Mouse (Mus musculus) heart, embryonic 14.5 days (tissue): Measurements from ENCODE around the gene Scn3b. TPM values are rescaled to one million over a fixed set of nuclear protein-coding genes. Genes with fewer than 3 reads are reported as not detected.

Experiments
- ATAC-seq: fragments of 200-750 bp; cut with Nextera tagmentation; 2 replicates; pipeline ENCODE4 v1.8.0; 2017; ENCODE audit warnings: low read depth, moderate TSS enrichment; ENCODE audit not compliant: insufficient number of reproducible peaks, insufficient read depth, low FRiP score
- H3K27ac ChIP-seq, 2 experiments: fragments of 200-500 bp in 1 of 2; fragments of 300-500 bp in 1 of 2; sonication (generic) in 1 of 2; replicated peaks in 1 of 2; 2 replicates each; pipeline ENCODE4 v1.5.1; 2012 to 2014; ENCODE audit warnings: low read depth in 2 of 2, low read length in 2 of 2, control low read depth in 1 of 2, mild to moderate bottlenecking in 1 of 2, mixed read lengths in 1 of 2; ENCODE audit not compliant: control insufficient read depth in 1 of 2, insufficient read depth in 1 of 2
- H3K27me3 ChIP-seq: fragments of 300-500 bp; sonication (generic); 2 replicates; pipeline ENCODE4 v1.6.1; 2014; ENCODE audit warnings: mild to moderate bottlenecking, low read length, control low read depth; ENCODE audit not compliant: control insufficient read depth, insufficient read depth
- H3K36me3 ChIP-seq: fragments of 300-500 bp; sonication (generic); 2 replicates; pipeline ENCODE4 v1.6.1; 2014; ENCODE audit warnings: mild to moderate bottlenecking, control low read depth, low read length, mixed read lengths; ENCODE audit not compliant: control insufficient read depth, insufficient read depth
- H3K4me1 ChIP-seq, 2 experiments: fragments of 200-500 bp in 1 of 2; fragments of 300-500 bp in 1 of 2; sonication (generic) in 1 of 2; 2 replicates each; pipeline ENCODE4 v1.6.1; 2012 to 2014; ENCODE audit warnings: low read length in 2 of 2, control low read depth in 1 of 2, mixed read lengths in 1 of 2; ENCODE audit not compliant: control insufficient read depth in 2 of 2, insufficient read depth in 2 of 2
- H3K4me2 ChIP-seq: fragments of 300-500 bp; sonication (generic); 2 replicates; pipeline ENCODE4 v1.6.1; 2014; ENCODE audit warnings: mild to moderate bottlenecking, low read length
- H3K4me3 ChIP-seq, 2 experiments: fragments of 200-500 bp in 1 of 2; fragments of 300-500 bp in 1 of 2; sonication (generic) in 1 of 2; 2 replicates each; pipeline ENCODE4 v1.5.1; 2012 to 2014; ENCODE audit warnings: low read length in 2 of 2, mild to moderate bottlenecking in 2 of 2, control low read depth in 1 of 2, low read depth in 1 of 2, moderate library complexity in 1 of 2; ENCODE audit not compliant: control insufficient read depth in 1 of 2, insufficient read depth in 1 of 2
- H3K9ac ChIP-seq: fragments of 300-500 bp; sonication (generic); 2 replicates; pipeline ENCODE4 v1.6.1; 2014; ENCODE audit warnings: mild to moderate bottlenecking, low read length
- H3K9me3 ChIP-seq: fragments of 300-500 bp; sonication (generic); 2 replicates; pipeline ENCODE4 v1.6.1; 2016; ENCODE audit warnings: low read length, control low read depth; ENCODE audit not compliant: control insufficient read depth
- WGBS: fragments of 180-500 bp; shearing (Covaris S2); extraction: QIAGEN DNeasy Blood & Tissue Kit; methylation state at CpG from one replicate; pipeline ENCODE4 v1.1.7; 2014; 5-methylcytosine and 5-hydroxymethylcytosine counted together
- polyA plus RNA-seq: library from polyadenylated mRNA; unstranded; fragments of >200 nt; fragmentation: Nextera tagmentation; extraction: Ambion mirVana; gene quantifications from 2 replicates; pipeline ENCODE4 v1.2.1, GENCODE M21; 2014

Gene Scn3b
- polyA plus RNA-seq, 1 experiment from 2014 or later = 1.5 TPM

GRCm38 (mm10) chr9:40324826-40325225 is 55.8 kb downstream of the Scn3b start:
- Histone ChIP-seq H3K4me3 (no peak overlapping the region), H3K27me3 (no peaks in the 10 kb centered on the region), H3K4me2 (peak overlapping the region; percentile 49; the same call in 1 of the 2 replicates), H3K9me3 (no peaks in the 10 kb centered on the region), H3K36me3 (no peaks in the 10 kb centered on the region), H3K27ac (no peak overlapping the region; a peak in 1 of 4 replicates), H3K9ac (no peak overlapping the region), H3K4me1 (peaks cover 34 to 45% of the 10 kb centered on the region in 2 experiments)
- ATAC-seq = no peak
- 84% methylated on average over 6 of the region's 6 CpGs for WGBS

GRCm38 (mm10) chr9:40326260-40326915 is 57.4 kb downstream of the Scn3b start:
- no peak overlapping the region for H3K4me2 ChIP-seq
- H3K36me3 ChIP-seq = peaks cover 4% of the 10 kb centered on the region; the same call in 1 of the 2 replicates
- WGBS = 34% methylated on average over 7 of the region's 7 CpGs
- H3K27ac ChIP-seq = peak overlapping the region in 1 of 2 experiments; percentile 30; a peak in 1 of 4 replicates
- no peak overlapping the region for H3K9ac ChIP-seq
- no peaks in the 10 kb centered on the region for H3K9me3 ChIP-seq
- H3K4me3 ChIP-seq = no peak overlapping the region
- ATAC-seq = no peak
- peaks cover 22 to 38% of the 10 kb centered on the region in 2 experiments for H3K4me1 ChIP-seq
- H3K27me3 ChIP-seq = no peaks in the 10 kb centered on the region

GRCm38 (mm10) chr9:40330609-40331382 is 61.8 kb downstream of the Scn3b start:
- no peak overlapping the region for H3K27ac ChIP-seq
- H3K4me1 ChIP-seq = peaks cover 9 to 21% of the 10 kb centered on the region in 2 experiments
- no peaks in the 10 kb centered on the region for H3K9me3 ChIP-seq
- ATAC-seq = peak; percentile 74
- no peaks in the 10 kb centered on the region for H3K27me3 ChIP-seq
- H3K4me2 ChIP-seq = no peak overlapping the region
- H3K36me3 ChIP-seq = peaks cover 4% of the 10 kb centered on the region; the same call in 1 of the 2 replicates
- no peak overlapping the region for H3K9ac ChIP-seq
- WGBS = 53% methylated on average over 19 of the region's 19 CpGs
- no peak overlapping the region for H3K4me3 ChIP-seq

GRCm38 (mm10) chr9:40331411-40332286 is 62.6 kb downstream of the Scn3b start:
- Histone ChIP-seq H3K27me3 (no peaks in the 10 kb centered on the region), H3K4me3 (no peak overlapping the region), H3K9ac (no peak overlapping the region), H3K27ac (no peak overlapping the region), H3K9me3 (no peaks in the 10 kb centered on the region), H3K4me1 (peaks cover 0 to 12% of the 10 kb centered on the region in 2 experiments), H3K4me2 (no peak overlapping the region), H3K36me3 (peaks cover 4% of the 10 kb centered on the region; the same call in 1 of the 2 replicates)
- ATAC-seq = no peak
- WGBS = 83% methylated on average over 15 of the region's 15 CpGs

GRCm38 (mm10) chr9:40332326-40332725 is 63.3 kb downstream of the Scn3b start:
- 87% methylated on average over 4 of the region's 4 CpGs for WGBS
- no peak for ATAC-seq
- no peaks in the 10 kb centered on the region for H3K27me3 ChIP-seq

GRCm38 (mm10) chr9:40332731-40333648 is 64.0 kb downstream of the Scn3b start:
- H3K4me1 ChIP-seq = peaks cover 0 to 8% of the 10 kb centered on the region in 2 experiments; a peak in 2 of 4 replicates
- no peaks in the 10 kb centered on the region for H3K27me3 ChIP-seq
- H3K4me3 ChIP-seq = no peak overlapping the region
- H3K9ac ChIP-seq = no peak overlapping the region
- H3K9me3 ChIP-seq = no peaks in the 10 kb centered on the region
- H3K4me2 ChIP-seq = no peak overlapping the region
- no peak overlapping the region for H3K27ac ChIP-seq
- peaks cover 4% of the 10 kb centered on the region; the same call in 1 of the 2 replicates for H3K36me3 ChIP-seq
- WGBS = 74% methylated on average over 31 of the region's 31 CpGs
- ATAC-seq = no peak

More at GRCm38 (mm10) chr9:40332326-40332725, 63.3 kb downstream of the Scn3b start:
- Histone ChIP-seq H3K4me2 (no peak overlapping the region), H3K9ac (no peak overlapping the region), H3K9me3 (no peaks in the 10 kb centered on the region), H3K36me3 (peaks cover 4% of the 10 kb centered on the region; the same call in 1 of the 2 replicates), H3K4me1 (peaks cover 0 to 8% of the 10 kb centered on the region in 2 experiments; a peak in 2 of 4 replicates), H3K27ac (no peak overlapping the region), H3K4me3 (no peak overlapping the region)
